Mouse (Mus musculus): Measurements from ENCODE around the gene Rbm20. TPM values are rescaled to one million over a fixed set of nuclear protein-coding genes. Genes with fewer than 3 reads are reported as not detected.

Rbm20 gene
- total RNA-seq, 2 experiments from 2014 or later, result 75.3 to 75.4 TPM

- peak; percentile 89 for DNase-seq (ENCODE audit: low spot score)
These were observed 173.2 kb downstream of the Rbm20 start for GRCm38 (mm10) chr19:53850166-53850922.

DNA sequence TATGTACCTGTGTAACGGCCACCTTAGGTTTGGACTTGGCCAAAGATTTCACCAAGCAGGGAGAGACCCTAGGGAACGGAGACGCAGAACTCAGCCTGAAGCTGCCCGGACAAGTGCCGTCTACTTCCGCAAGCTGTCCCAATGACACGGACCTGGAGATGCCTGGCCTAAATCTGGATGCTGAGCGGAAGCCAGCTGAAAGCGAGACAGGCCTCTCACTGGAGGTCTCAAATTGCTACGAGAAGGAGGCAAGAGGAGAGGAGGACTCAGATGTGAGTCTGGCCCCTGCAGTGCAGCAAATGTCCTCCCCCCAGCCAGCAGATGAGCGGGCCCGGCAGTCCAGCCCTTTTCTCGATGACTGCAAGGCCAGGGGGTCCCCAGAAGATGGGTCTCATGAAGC, 174.2 kb downstream of the Rbm20 start:
- peak; percentile 81 for DNase-seq (ENCODE audit: low spot score)

DNA sequence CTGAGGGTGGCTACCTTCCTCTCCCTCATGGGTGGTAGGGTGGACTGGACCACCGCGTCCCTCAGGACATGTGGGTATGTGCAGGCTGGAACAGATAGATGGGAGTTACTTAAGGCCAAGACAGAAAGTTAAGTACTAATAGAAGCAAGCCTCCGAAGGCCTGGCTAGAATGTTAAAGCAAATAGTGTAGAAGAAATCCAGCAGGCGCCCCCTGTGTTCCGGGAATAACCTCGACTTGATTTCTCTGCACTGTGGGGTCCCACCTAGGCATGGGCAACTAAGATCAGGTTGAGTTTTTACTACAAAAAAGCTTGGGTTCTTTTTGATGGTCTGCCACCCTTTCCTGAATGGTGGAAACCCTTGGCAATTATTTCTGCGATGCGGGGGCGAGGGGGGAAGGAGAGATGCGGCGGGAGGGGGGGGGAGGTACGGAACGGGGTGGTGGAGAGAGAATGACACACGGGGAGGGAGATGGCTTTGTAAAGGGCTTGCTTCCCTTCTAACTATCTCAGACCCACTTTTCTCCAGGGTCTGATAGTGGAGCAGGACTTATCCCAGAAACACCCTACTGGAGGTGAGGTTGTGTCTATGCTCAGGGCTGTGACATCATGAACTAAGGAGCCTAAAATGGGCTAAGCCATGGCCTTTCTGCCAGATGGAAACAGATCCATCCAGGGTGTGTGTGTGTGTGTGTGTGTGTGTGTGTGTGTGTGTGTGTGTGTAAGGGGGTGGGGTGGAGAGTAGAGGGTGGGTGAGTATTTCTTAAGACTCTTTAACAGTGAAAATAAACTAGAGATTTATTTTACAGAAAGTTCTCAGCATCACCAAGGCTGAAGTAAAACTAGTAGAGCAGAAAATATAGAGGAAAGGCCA, 175.0 kb downstream of the Rbm20 start:
- no peak for DNase-seq (ENCODE audit: low spot score)

GRCm38 (mm10) chr19:53852699-53853451, 175.8 kb downstream of the Rbm20 start:
- no peak for DNase-seq (ENCODE audit: low spot score)

DNA sequence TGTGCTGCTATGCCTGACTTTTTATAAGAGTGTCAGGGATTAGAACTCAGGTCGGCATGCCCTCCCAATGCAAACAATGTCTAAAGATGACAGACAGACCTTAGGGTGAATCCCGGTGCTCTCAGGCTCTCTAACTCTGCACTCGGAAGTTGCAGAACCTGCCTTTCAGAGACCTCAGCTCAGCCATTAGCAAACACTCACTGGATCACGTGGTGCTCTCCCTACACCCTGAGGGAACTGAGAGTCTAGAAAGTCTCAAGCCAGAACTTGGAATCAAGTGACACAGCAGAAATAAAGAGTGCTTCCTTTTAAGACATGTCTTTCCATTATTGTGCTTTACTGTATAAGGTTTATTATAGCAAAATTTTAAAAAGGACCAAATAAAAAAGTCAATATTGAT, 177.9 kb downstream of the Rbm20 start:
- DNase-seq (ENCODE audit: low spot score), result no peak

DNA sequence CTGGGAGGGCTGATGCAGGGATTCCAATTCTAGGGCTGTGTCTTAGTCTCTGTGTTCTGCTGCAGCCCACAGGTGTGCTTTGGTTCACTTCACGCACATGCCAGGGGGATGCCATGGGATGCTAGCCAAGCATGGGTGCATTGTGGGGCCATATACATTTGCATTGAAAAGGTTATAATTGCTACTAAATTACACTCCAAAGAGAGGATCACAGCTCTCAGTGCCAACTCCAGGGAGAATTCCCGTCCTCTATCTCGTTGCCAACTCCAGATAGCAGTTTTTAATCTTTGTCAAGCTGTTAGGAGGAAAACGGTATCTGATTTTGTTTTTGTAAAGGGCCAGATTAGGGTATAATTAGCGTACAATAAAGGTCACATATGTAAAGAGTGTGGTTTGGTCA, 178.7 kb downstream of the Rbm20 start:
- DNase-seq (ENCODE audit: low spot score), result no peak

DNA sequence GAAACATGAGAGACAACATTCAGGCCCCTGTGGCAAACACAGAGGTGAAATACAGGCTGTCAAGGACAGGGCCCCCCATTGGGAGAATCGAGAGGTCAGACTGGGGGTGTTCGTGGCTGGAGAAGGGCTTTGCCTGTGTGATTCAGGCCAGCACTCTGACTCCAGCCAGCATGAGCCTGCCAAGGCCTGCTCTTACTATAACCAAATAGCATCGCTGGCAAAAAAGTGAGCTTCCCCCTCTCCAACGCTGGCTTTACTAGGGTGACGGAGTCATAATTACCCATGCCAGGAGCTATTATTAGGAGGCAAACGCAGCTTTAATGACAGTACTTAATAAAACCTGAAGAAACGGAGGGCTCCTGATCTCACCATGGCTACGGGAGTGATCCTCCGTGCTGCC, 179.7 kb downstream of the Rbm20 start:
- DNase-seq (ENCODE audit: low spot score), result peak; percentile 82

DNA sequence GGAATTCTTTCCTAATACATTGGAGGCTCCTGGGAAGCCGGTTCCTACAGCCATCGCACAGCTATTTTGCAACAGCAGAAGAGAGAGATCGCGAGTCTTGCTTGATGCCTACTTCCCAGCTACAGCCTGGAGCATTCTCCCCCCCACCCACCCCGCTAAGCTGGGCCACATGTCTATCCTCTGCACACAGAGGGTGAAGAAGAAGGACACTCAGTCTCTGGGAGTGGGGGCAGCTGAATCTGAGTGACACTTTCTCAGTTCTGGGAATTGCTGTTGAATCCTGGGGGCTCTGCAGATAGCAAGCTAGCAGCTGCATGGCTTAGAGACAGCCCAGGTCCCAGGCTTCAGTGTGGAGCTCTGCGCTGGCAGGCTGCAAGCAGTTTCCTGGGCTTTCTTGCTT, 180.9 kb downstream of the Rbm20 start:
- no peak for DNase-seq (ENCODE audit: low spot score)

DNA sequence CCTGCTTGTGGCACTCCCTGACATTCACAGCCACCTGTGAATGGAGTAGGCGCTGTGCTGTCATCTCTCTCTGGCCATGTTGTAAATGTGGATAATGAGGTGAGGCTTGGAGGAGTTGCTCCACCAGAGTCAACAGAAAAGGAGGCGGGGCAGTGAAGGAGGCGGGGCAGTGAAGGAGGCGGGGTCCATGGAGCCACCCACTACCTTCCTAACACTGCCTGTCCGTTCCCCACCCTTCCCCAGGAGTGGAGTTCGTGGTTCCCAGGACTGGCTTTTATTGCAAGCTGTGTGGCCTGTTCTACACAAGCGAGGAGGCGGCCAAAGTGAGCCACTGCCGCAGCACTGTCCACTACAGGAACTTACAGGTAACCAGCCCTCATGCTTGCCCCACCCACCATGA, 182.0 kb downstream of the Rbm20 start:
- DNase-seq (ENCODE audit: low spot score), result no peak

GRCm38 (mm10) chr19:53859593-53859992, 182.5 kb downstream of the Rbm20 start:
- DNase-seq (ENCODE audit: low spot score), result no peak

- no peak for DNase-seq (ENCODE audit: low spot score)
These were observed 184.2 kb downstream of the Rbm20 start for GRCm38 (mm10) chr19:53861346-53861745.

- no peak for DNase-seq (ENCODE audit: low spot score)
These were observed 185.6 kb downstream of the Rbm20 start for GRCm38 (mm10) chr19:53862573-53863246.

GRCm38 (mm10) chr19:53867238-53867637, 190.1 kb downstream of the Rbm20 start:
- no peak for DNase-seq (ENCODE audit: low spot score)

- DNase-seq (ENCODE audit: low spot score), result no peak
These were observed 191.0 kb downstream of the Rbm20 start for GRCm38 (mm10) chr19:53868125-53868524.

DNA sequence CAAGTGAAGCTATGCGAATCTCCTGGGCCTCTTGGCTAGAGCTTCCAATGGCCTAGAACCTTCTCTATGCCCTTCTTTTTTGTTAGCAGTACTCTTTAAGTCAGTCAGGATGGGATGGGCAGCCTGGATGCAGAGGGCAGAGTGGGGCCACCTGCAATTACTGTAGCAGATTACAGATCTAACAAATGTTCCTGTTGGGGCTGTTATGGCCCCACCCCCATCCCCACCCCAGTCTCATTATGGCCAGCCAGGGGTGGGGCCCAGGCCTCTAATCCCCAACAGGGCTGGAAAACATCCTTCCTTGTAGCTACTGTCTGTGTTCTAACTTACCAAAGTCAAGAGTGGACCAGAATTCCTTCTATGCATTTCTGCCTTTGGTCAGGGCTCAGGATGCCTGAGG, 191.7 kb downstream of the Rbm20 start:
- DNase-seq (ENCODE audit: low spot score), result no peak

DNA sequence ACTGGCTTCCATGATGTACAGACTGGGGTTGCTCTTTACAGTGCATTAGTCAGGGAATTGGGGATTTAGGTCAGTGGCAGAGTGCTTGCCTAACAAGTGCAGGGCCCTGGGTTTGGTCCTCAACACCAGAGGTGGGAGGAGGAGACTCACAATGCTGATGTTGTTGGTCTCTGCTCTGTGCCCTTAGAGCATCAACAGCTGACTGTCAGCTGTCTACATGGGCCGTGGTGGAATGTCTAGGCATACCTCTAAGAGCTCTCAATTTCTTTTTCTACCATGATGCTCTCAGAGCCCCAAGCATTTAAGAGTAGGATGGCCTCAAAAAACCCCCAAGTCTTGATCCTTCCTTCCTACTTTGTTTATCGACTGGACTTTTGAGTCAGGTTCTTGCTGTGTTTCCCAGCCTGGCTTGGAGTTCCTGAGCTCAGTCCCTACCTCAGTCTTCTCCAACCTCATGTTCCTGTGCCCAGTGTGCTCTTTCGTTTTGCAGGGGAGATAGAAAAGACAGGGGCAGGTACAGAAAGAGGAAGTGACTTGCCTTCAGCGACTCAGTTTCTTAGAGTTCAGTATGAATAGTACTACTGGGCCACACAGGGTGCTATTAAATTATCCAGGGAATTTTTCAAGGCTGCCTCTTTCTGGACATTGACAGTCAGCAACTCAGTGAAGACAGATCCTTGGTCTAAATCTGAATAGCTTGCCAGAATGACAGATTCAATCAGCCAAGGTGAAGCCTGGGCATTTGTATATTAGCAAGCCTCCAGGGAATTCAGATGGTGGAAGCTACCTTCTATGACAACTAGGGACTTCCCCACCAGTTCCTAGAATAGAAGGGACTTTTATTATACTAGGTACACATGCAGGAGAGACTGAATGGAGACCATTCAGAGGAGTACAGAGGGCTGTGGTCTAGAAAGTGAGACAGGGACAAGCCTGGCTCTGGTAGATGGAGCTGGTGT, 192.6 kb downstream of the Rbm20 start:
- no peak for DNase-seq (ENCODE audit: low spot score)

- DNase-seq (ENCODE audit: low spot score), result no peak
These were observed 193.5 kb downstream of the Rbm20 start for GRCm38 (mm10) chr19:53870568-53870967.

DNA sequence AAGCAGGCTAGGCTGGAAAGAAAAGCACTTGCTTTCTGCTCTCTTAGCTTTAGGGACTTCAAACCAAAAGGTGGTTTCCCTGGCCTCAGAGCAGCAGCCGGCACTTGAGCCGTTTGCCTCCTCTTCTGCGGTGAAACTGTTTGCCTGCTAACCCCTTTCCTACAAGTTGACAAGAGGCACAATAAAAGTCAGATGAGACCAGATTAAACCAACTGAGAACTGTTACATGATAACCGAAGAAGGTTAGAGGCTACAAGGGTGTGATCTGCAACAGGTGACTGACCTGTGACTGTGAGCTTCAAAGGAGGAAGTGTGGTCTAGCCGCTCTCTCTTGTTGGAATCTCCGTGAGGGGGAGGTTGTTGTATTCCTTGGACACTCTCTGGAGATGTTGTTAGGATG, 194.4 kb downstream of the Rbm20 start:
- no peak for DNase-seq (ENCODE audit: low spot score)

DNA sequence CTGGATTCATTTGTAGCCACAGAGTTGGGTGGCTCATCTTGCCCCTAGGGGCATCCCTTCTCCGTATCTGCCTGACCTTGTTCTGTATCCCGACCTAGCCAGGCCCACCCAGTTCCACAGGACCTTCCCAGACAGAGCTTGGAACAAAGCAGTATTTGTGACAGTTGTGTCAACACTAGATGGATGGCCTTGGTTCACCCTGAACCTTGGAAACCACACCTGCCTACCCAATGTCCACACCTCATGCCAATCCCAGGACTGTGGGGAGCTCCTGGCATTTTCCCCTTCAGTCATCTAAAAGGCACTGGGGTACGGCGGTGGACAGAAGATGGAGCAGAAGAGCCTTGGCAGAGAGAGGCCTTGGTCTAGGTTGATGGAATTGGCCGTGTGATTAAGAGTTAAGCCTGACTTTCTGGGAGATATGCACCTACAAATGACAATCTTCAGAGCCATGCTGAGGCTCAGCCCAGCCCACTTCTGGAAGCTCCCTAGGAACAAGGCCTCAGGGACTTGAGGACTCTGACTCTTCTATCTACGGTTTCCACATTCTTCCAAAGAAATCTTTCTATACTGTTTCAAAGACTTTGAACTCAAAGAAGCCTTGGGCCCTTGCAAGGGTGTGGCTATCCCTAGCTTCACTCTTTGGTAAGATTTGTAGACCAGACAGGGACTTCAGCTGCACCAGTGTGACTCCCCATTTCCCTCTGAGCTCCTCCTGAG, 196.0 kb downstream of the Rbm20 start:
- DNase-seq (ENCODE audit: low spot score), result no peak

- no peak for DNase-seq (ENCODE audit: low spot score)
These were observed 198.1 kb downstream of the Rbm20 start for GRCm38 (mm10) chr19:53875246-53875645.
